Mouse (Mus musculus): ENCODE results near the gene Bglap2. TPM values are rescaled to one million over a fixed set of nuclear protein-coding genes. Genes with fewer than 3 reads are reported as not detected.

Bglap2 gene
- polyA plus RNA-seq, 1 experiment from 2014 or later, result not detected

DNA sequence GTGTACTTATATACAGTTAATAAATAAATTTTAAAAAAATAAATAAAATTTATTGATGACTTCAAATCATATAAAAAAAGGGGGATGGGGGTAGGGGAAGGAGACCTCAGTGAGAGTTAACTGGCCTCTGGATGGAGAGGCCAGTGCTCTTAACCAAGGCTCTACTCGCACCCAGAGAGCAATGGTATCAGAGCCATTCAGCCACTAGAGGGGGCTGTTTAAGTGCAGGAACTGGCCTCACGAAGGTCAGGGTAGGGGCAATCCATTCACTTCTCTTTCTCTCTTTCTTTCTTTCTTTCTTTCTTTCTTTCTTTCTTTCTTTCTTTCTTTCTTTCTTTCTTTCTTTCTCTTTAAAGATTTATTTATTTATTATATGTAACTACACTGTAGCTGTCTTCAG is 47.2 kb downstream of the Bglap2 start:
- no peaks in the 10 kb centered on the region for H3K9me3 ChIP-seq
- WGBS, result 28% methylated on average over 2 of the region's 2 CpGs
- no peak overlapping the region for H3K27ac ChIP-seq
- no peak for DNase-seq (ENCODE audit: low spot score)
- H3K4me3 ChIP-seq, result no peak overlapping the region
- H3K4me1 ChIP-seq, result peaks cover 25% of the 10 kb centered on the region
- H3K36me3 ChIP-seq, result peaks cover 37% of the 10 kb centered on the region
- peaks cover 10% of the 10 kb centered on the region for H3K27me3 ChIP-seq (ENCODE audit: insufficient read depth, poor library complexity, severe bottlenecking)

DNA sequence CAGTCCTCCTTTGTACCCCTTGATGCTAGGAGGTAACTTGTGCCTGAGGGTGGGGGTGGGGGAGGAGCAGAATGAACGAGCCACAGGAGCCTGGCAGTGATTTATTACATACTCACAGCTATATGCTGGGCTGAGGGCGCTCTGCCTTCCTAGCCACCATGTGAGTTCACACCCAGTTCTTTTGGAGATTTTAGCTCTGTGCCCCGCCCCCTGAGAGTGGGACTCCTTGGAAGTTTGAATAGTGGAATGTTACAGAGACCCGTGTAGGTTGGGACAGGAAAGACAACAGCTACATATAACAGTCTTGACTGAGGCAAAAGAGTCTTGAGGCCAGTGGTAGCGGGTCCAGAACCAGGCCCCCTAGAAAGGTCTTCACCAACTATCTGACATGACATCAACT is 49.5 kb downstream of the Bglap2 start:
- Histone ChIP-seq H3K4me1 (peaks cover 22% of the 10 kb centered on the region), H3K27me3 (ENCODE audit: insufficient read depth, poor library complexity, severe bottlenecking) (peaks cover 10% of the 10 kb centered on the region), H3K4me3 (no peak overlapping the region), H3K9me3 (no peaks in the 10 kb centered on the region), H3K27ac (no peak overlapping the region), H3K36me3 (peaks cover 38% of the 10 kb centered on the region)
- no peak for DNase-seq (ENCODE audit: low spot score)
- WGBS, result 78% methylated on average over 5 of the region's 5 CpGs

Other genes starting within 250 kb of the Bglap2 start
- gene Mef2d, start 236.3 kb downstream of the Bglap2 start, polyA plus RNA-seq (2016; fragmentation: Nextera tagmentation; extraction: Ambion mirVana), result 35.8 and 47.3 TPM in 2 replicates
- 0.09 and 8.2 TPM in 2 replicates for gene Rhbg, start 124.0 kb downstream of the Bglap2 start, polyA plus RNA-seq (2016; fragmentation: Nextera tagmentation; extraction: Ambion mirVana)
- 0.29 and 0.43 TPM in 2 replicates for gene Gm38392, start 91.5 kb downstream of the Bglap2 start, polyA plus RNA-seq (2016; fragmentation: Nextera tagmentation; extraction: Ambion mirVana)
- 14.0 and 17.0 TPM in 2 replicates for gene Tsacc, start 81.7 kb downstream of the Bglap2 start, polyA plus RNA-seq (2016; fragmentation: Nextera tagmentation; extraction: Ambion mirVana)
- 626 and 718 TPM in 2 replicates for gene Cct3, start 81.6 kb downstream of the Bglap2 start, polyA plus RNA-seq (2016; fragmentation: Nextera tagmentation; extraction: Ambion mirVana)
- gene Glmp, start 53.7 kb downstream of the Bglap2 start, polyA plus RNA-seq (2016; fragmentation: Nextera tagmentation; extraction: Ambion mirVana), result 164 and 179 TPM in 2 replicates
- 2.5 and 2.6 TPM in 2 replicates for gene Tmem79, start 42.6 kb downstream of the Bglap2 start, polyA plus RNA-seq (2016; fragmentation: Nextera tagmentation; extraction: Ambion mirVana)
- 64.5 and 76.0 TPM in 2 replicates for gene Smg5, start 42.4 kb downstream of the Bglap2 start, polyA plus RNA-seq (2016; fragmentation: Nextera tagmentation; extraction: Ambion mirVana)
- gene Paqr6, start 14.1 kb downstream of the Bglap2 start, polyA plus RNA-seq (2016; fragmentation: Nextera tagmentation; extraction: Ambion mirVana), result 1.7 and 2.2 TPM in 2 replicates
- gene Bglap3, start 6.0 kb downstream of the Bglap2 start, polyA plus RNA-seq (2016; fragmentation: Nextera tagmentation; extraction: Ambion mirVana), result 0.44 TPM in 1 of 2 replicates, not detected in the other
- not detected in 2 replicates for gene Bglap, start 5.8 kb upstream of the Bglap2 start, polyA plus RNA-seq (2016; fragmentation: Nextera tagmentation; extraction: Ambion mirVana)
- gene Pmf1, start 31.6 kb upstream of the Bglap2 start, polyA plus RNA-seq (2016; fragmentation: Nextera tagmentation; extraction: Ambion mirVana), result 131 and 149 TPM in 2 replicates
- 16.8 and 17.5 TPM in 2 replicates for gene Slc25a44, start 46.4 kb upstream of the Bglap2 start, polyA plus RNA-seq (2016; fragmentation: Nextera tagmentation; extraction: Ambion mirVana)
- 1.7 and 4.3 TPM in 2 replicates for gene Sema4a, start 82.5 kb upstream of the Bglap2 start, polyA plus RNA-seq (2016; fragmentation: Nextera tagmentation; extraction: Ambion mirVana)
- gene Lmna, start 131.3 kb upstream of the Bglap2 start, polyA plus RNA-seq (2016; fragmentation: Nextera tagmentation; extraction: Ambion mirVana), result 57.7 and 80.7 TPM in 2 replicates
- gene Mex3a, start 153.7 kb upstream of the Bglap2 start, polyA plus RNA-seq (2016; fragmentation: Nextera tagmentation; extraction: Ambion mirVana), result 11.6 and 22.8 TPM in 2 replicates
- 1.1 and 1.6 TPM in 2 replicates for gene Rab25, start 169.6 kb upstream of the Bglap2 start, polyA plus RNA-seq (2016; fragmentation: Nextera tagmentation; extraction: Ambion mirVana)
- gene Lamtor2, start 174.4 kb upstream of the Bglap2 start, polyA plus RNA-seq (2016; fragmentation: Nextera tagmentation; extraction: Ambion mirVana), result 154 and 190 TPM in 2 replicates
- gene Ubqln4, start 175.1 kb upstream of the Bglap2 start, polyA plus RNA-seq (2016; fragmentation: Nextera tagmentation; extraction: Ambion mirVana), result 49.5 and 62.2 TPM in 2 replicates
- gene Ssr2, start 197.2 kb upstream of the Bglap2 start, polyA plus RNA-seq (2016; fragmentation: Nextera tagmentation; extraction: Ambion mirVana), result 184 and 207 TPM in 2 replicates
- gene Arhgef2, start 227.3 kb upstream of the Bglap2 start, polyA plus RNA-seq (2016; fragmentation: Nextera tagmentation; extraction: Ambion mirVana), result 82.5 and 108 TPM in 2 replicates

All from heart, embryonic 10.5 days (tissue).